Mouse (Mus musculus): ENCODE results near the gene Scin.

DNA sequence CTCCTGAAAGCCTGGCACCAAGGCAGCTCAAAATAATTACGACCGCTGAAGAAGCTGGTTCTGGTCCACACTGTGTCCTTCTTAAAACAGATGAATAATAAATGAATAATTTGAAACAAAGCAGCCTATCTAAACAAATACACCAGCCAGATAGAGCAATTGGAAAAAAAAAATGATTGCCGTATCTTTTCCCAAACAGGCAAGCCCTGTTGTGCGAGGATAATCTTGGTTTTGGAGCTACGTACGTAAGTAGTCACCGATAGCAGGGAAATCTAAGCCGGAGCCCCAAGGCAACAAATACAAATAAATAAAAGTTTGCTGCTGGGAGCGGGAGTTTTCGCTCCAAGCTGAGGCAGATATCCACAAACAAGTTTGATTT is 845 bp downstream of the Scin start:
- TF ChIP-seq POLR2A (IDR thresholded peaks at IDR 0.05; ENCODE audit: insufficient read depth, low read depth, low read length) = no peak
- TF ChIP-seq CTCF (IDR thresholded peaks at IDR 0.05) = no peak

Data from heart, adult 2 months (tissue).